Mouse (Mus musculus): Measurements from ENCODE around the gene Arnt2.

The Arnt2 gene

GRCm38 (mm10) chr7:84249381-84249780, 160.6 kb downstream of the Arnt2 start:
- no peak for DNase-seq (ENCODE audit: low read depth, low spot score)

GRCm38 (mm10) chr7:84247960-84248665, 161.9 kb downstream of the Arnt2 start:
- peak; percentile 84 for DNase-seq (ENCODE audit: low read depth, low spot score)

- DNase-seq (ENCODE audit: low read depth, low spot score) = peak; percentile 6
These were observed 163.1 kb downstream of the Arnt2 start for GRCm38 (mm10) chr7:84246878-84247277.

GRCm38 (mm10) chr7:84246093-84246492, 163.9 kb downstream of the Arnt2 start:
- DNase-seq (ENCODE audit: low read depth, low spot score) = no peak

GRCm38 (mm10) chr7:84240406-84240805, 169.6 kb downstream of the Arnt2 start:
- DNase-seq (ENCODE audit: low read depth, low spot score) = no peak

- DNase-seq (ENCODE audit: low read depth, low spot score) = no peak
These were observed 172.3 kb downstream of the Arnt2 start for GRCm38 (mm10) chr7:84237655-84238054.

- no peak for DNase-seq (ENCODE audit: low read depth, low spot score)
These were observed 178.6 kb downstream of the Arnt2 start for GRCm38 (mm10) chr7:84231396-84231795.

- DNase-seq (ENCODE audit: low read depth, low spot score) = no peak
These were observed 182.3 kb downstream of the Arnt2 start for GRCm38 (mm10) chr7:84227652-84228051.

GRCm38 (mm10) chr7:84226909-84227308, 183.1 kb downstream of the Arnt2 start:
- no peak for DNase-seq (ENCODE audit: low read depth, low spot score)

GRCm38 (mm10) chr7:84212112-84212511, 197.9 kb downstream of the Arnt2 start:
- no peak for DNase-seq (ENCODE audit: low read depth, low spot score)

GRCm38 (mm10) chr7:84210585-84211291, 199.2 kb downstream of the Arnt2 start:
- DNase-seq (ENCODE audit: low read depth, low spot score) = no peak

- DNase-seq (ENCODE audit: low read depth, low spot score) = no peak
These were observed 206.0 kb downstream of the Arnt2 start for GRCm38 (mm10) chr7:84203981-84204380.

- DNase-seq (ENCODE audit: low read depth, low spot score) = no peak
These were observed 208.6 kb downstream of the Arnt2 start for GRCm38 (mm10) chr7:84201151-84202068.

- DNase-seq (ENCODE audit: low read depth, low spot score) = no peak
These were observed 212.6 kb downstream of the Arnt2 start for GRCm38 (mm10) chr7:84197208-84197860.

Data from R1 (cell line).